Mouse (Mus musculus) limb, embryonic 13.5 days (tissue): ENCODE measurements at regions not wholly inside any gene's neighbourhood (a gene's known extent, or its start where the extent isn't known, plus 50 kb on each side); places are given as distances from the start of the nearest gene placed in this dataset.

Source experiments
- ATAC-seq: fragments of 200-750 bp; cut with Nextera tagmentation; 2 replicates; pipeline ENCODE4 v1.8.0; 2017; ENCODE audit warnings: low read depth, moderate number of reproducible peaks, moderate TSS enrichment; ENCODE audit not compliant: low FRiP score
- H3K27ac ChIP-seq: fragments of 300-500 bp; sonication (generic); 2 replicates; pipeline ENCODE4 v1.5.1; 2015; ENCODE audit warnings: inconsistent platforms, mild to moderate bottlenecking, moderate library complexity
- H3K27me3 ChIP-seq: fragments of 300-500 bp; sonication (generic); 2 replicates; pipeline ENCODE4 v1.6.1; 2015; ENCODE audit warnings: mild to moderate bottlenecking, inconsistent platforms
- H3K36me3 ChIP-seq: fragments of 300-500 bp; sonication (generic); 2 replicates; pipeline ENCODE4 v1.6.1; 2015; ENCODE audit warnings: inconsistent platforms, mild to moderate bottlenecking, moderate library complexity
- H3K4me1 ChIP-seq: fragments of 300-500 bp; sonication (generic); 2 replicates; pipeline ENCODE4 v1.6.1; 2015; ENCODE audit warnings: inconsistent platforms
- H3K4me2 ChIP-seq: fragments of 300-500 bp; sonication (generic); replicated peaks from 2 replicates; pipeline ENCODE4 v1.6.1; 2015; ENCODE audit warnings: inconsistent platforms, mild to moderate bottlenecking, moderate library complexity
- H3K4me3 ChIP-seq: fragments of 300-500 bp; sonication (generic); 2 replicates; pipeline ENCODE4 v1.5.1; 2015; ENCODE audit warnings: moderate library complexity, mild to moderate bottlenecking, inconsistent platforms
- H3K9ac ChIP-seq: fragments of 300-500 bp; sonication (generic); 2 replicates; pipeline ENCODE4 v1.6.1; 2015; ENCODE audit warnings: mild to moderate bottlenecking, inconsistent platforms
- H3K9me3 ChIP-seq: fragments of 300-500 bp; sonication (generic); 2 replicates; pipeline ENCODE4 v1.6.1; 2016; ENCODE audit warnings: inconsistent platforms
- WGBS: fragments of 180-500 bp; shearing (Covaris S2); methylation state at CpG from one replicate; pipeline ENCODE4 v1.1.7; 2015; 5-methylcytosine and 5-hydroxymethylcytosine counted together

DNA sequence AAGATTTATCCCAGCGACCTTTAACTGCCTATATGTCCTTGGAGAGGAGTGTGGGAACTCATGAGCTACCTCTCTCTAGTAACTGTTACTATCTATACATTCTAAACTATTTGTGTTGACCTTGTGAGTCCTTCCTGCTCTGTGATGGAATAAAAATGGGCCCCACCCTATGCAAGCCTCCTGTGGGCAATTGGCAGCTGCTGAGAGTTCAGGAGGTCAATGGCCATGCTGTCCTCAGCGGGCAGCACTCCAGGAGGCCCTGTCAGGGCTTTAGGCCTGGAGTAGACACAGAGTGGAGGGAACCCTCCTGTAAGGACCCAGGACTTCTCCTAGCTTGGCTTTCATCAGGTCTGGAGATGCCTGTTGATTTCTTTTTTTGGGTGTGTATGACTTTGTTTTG lies 373.1 kb downstream of the Slc4a3 start:
- no peak overlapping the region for H3K4me2 ChIP-seq
- WGBS, result 71% methylated on average over 2 of the region's 2 CpGs
- no peak for ATAC-seq
- H3K9ac ChIP-seq, result no peak overlapping the region
- peaks cover 12% of the 10 kb centered on the region; the same call in 1 of the 2 replicates for H3K4me1 ChIP-seq
- H3K4me3 ChIP-seq, result no peak overlapping the region
- H3K36me3 ChIP-seq, result no peaks in the 10 kb centered on the region
- H3K27me3 ChIP-seq, result no peaks in the 10 kb centered on the region
- no peak overlapping the region for H3K27ac ChIP-seq
- no peaks in the 10 kb centered on the region for H3K9me3 ChIP-seq

GRCm38 (mm10) chr1:75925046-75925445 lies 379.0 kb downstream of the Slc4a3 start:
- Histone ChIP-seq H3K4me2 (no peak overlapping the region), H3K27ac (no peak overlapping the region), H3K36me3 (no peaks in the 10 kb centered on the region), H3K4me3 (no peak overlapping the region), H3K4me1 (peaks cover 10% of the 10 kb centered on the region), H3K27me3 (peaks cover 4% of the 10 kb centered on the region; the same call in 1 of the 2 replicates), H3K9me3 (no peaks in the 10 kb centered on the region), H3K9ac (no peak overlapping the region)
- no peak for ATAC-seq
- WGBS, result 90% methylated on average over 8 of the region's 8 CpGs

DNA sequence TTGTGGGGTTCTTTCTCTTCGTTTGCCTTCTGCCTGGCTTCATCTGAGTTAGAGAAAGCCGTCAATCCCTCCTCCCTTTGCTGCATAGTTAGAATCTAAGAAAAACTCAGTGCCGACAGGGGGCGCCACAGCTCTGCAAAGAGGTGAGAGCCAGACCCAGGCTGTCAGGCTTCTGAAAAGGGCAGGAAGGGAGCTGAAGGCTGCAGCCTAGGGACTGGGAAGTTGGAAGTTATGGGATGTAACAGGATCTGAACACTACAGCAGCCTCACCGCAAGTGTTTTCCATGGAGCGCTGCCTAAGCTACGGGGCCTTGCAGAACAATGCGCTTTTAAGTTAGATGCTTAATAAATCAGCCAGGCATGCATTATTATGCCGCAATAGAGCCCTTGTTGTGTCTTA lies 379.7 kb downstream of the Slc4a3 start:
- no peak overlapping the region for H3K4me3 ChIP-seq
- H3K27ac ChIP-seq, result peak overlapping the region; percentile 49; the same call in 1 of the 2 replicates
- H3K36me3 ChIP-seq, result no peaks in the 10 kb centered on the region

GRCm38 (mm10) chr1:75931852-75932251 lies 385.8 kb downstream of the Slc4a3 start:
- peaks cover 1% of the 10 kb centered on the region; the same call in 1 of the 2 replicates for H3K27me3 ChIP-seq
- no peak overlapping the region for H3K4me2 ChIP-seq
- no peaks in the 10 kb centered on the region for H3K36me3 ChIP-seq
- H3K9me3 ChIP-seq, result no peaks in the 10 kb centered on the region
- WGBS, result 81% methylated on average over 2 of the region's 2 CpGs
- H3K27ac ChIP-seq, result no peak overlapping the region
- H3K4me3 ChIP-seq, result no peak overlapping the region
- H3K4me1 ChIP-seq, result peaks cover 37% of the 10 kb centered on the region
- no peak overlapping the region for H3K9ac ChIP-seq
- ATAC-seq, result no peak

More for the DNA sequence above, 379.7 kb downstream of the Slc4a3 start:
- WGBS, result 10% methylated on average over 9 of the region's 9 CpGs
- ATAC-seq, result peak; percentile 87
- peak overlapping the region; percentile 38 for H3K4me2 ChIP-seq
- H3K4me1 ChIP-seq, result peaks cover 14% of the 10 kb centered on the region
- no peaks in the 10 kb centered on the region for H3K9me3 ChIP-seq
- H3K27me3 ChIP-seq, result peaks cover 4% of the 10 kb centered on the region; the same call in 1 of the 2 replicates
- no peak overlapping the region for H3K9ac ChIP-seq

DNA sequence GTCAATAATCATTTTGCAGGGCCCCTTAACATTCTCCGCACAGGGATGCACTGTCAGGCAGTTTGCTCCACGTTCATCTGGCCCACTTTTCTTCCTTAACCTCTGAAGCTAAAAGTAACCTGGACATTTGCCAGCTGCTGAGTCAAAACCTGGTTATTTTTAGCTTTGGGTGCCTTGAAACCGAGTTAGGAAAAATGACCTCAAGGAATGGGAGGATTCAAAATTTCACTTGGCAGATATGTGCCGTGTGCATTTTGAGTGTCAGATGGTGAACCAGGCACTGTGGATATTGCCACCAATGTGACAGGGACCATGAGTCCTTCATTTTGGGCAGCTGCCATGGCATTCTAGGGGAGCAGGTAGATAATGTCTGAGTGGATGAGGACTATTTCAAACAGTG lies 387.8 kb downstream of the Slc4a3 start:
- H3K9ac ChIP-seq, result no peak overlapping the region
- H3K4me2 ChIP-seq, result no peak overlapping the region
- 29% methylated on average over 4 of the region's 4 CpGs for WGBS
- no peaks in the 10 kb centered on the region for H3K36me3 ChIP-seq
- H3K9me3 ChIP-seq, result no peaks in the 10 kb centered on the region
- H3K4me1 ChIP-seq, result peaks cover 44% of the 10 kb centered on the region
- no peak for ATAC-seq
- H3K4me3 ChIP-seq, result no peak overlapping the region
- H3K27me3 ChIP-seq, result no peaks in the 10 kb centered on the region
- H3K27ac ChIP-seq, result no peak overlapping the region

DNA sequence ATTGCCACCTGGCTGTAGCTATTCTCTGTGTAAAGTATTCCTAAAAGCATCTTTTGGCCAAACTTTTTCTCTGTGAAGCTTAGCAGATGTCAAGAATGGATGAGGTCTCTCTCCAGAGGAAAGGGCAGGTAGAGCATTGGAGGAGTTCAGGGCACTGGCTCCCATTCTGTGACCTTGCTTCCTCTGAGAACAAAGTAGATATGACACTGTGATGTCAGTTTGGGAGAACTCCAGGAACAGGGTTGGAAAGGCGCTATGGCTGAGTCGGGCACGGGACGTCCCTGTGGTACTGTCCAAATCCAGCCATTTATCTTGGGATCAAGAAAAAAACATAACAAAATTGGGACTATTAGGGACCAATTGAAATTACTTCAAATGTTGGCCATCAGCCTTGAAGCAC lies 388.7 kb downstream of the Slc4a3 start:
- H3K36me3 ChIP-seq, result no peaks in the 10 kb centered on the region
- no peak overlapping the region for H3K9ac ChIP-seq
- H3K9me3 ChIP-seq, result no peaks in the 10 kb centered on the region
- no peak overlapping the region for H3K4me3 ChIP-seq
- over 99% methylated on average over 4 of the region's 4 CpGs for WGBS
- H3K27me3 ChIP-seq, result no peaks in the 10 kb centered on the region
- peaks cover 44% of the 10 kb centered on the region for H3K4me1 ChIP-seq
- ATAC-seq, result no peak
- H3K4me2 ChIP-seq, result no peak overlapping the region
- no peak overlapping the region for H3K27ac ChIP-seq

GRCm38 (mm10) chr1:75935866-75936265 lies 389.8 kb downstream of the Slc4a3 start:
- Histone ChIP-seq H3K4me1 (peaks cover 39% of the 10 kb centered on the region), H3K36me3 (no peaks in the 10 kb centered on the region), H3K27me3 (no peaks in the 10 kb centered on the region), H3K9me3 (no peaks in the 10 kb centered on the region), H3K27ac (no peak overlapping the region), H3K4me2 (no peak overlapping the region), H3K9ac (no peak overlapping the region), H3K4me3 (no peak overlapping the region)
- ATAC-seq, result no peak
- WGBS, result 70% methylated on average over 6 of the region's 6 CpGs

GRCm38 (mm10) chr1:75936596-75936995 lies 390.5 kb downstream of the Slc4a3 start:
- Histone ChIP-seq H3K9me3 (no peaks in the 10 kb centered on the region), H3K4me3 (no peak overlapping the region), H3K4me1 (peaks cover 32% of the 10 kb centered on the region), H3K9ac (no peak overlapping the region), H3K27ac (no peak overlapping the region), H3K27me3 (no peaks in the 10 kb centered on the region), H3K36me3 (no peaks in the 10 kb centered on the region), H3K4me2 (no peak overlapping the region)
- 55% methylated on average over 13 of the region's 13 CpGs for WGBS
- no peak for ATAC-seq

DNA sequence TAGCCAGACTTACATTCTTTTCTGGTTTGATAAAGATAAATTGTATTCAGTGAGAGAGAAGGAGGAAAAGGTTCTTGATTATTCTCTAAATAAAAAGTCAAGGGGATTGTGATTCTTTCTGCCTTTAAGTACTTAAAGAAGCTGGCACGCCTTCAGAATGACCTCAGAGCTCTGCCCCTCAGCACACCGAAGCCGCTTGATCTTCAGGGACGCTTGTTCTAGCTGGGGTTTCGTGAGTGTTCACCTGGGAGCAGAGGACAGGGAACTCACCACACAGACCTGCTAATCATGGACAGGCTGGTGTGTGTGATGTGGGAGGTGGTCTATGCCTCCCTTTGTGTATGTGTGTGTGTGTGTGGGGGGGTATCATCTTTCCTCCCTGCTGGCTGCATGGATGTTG lies 391.3 kb downstream of the Slc4a3 start:
- Histone ChIP-seq H3K9me3 (no peaks in the 10 kb centered on the region), H3K27me3 (no peaks in the 10 kb centered on the region), H3K9ac (no peak overlapping the region), H3K4me2 (no peak overlapping the region), H3K27ac (no peak overlapping the region), H3K4me3 (no peak overlapping the region), H3K4me1 (peaks cover 29% of the 10 kb centered on the region), H3K36me3 (no peaks in the 10 kb centered on the region)
- ATAC-seq, result no peak
- WGBS, result 64% methylated on average over 5 of the region's 5 CpGs

GRCm38 (mm10) chr1:75946290-75946839 lies 400.3 kb downstream of the Slc4a3 start:
- Histone ChIP-seq H3K27me3 (no peaks in the 10 kb centered on the region), H3K9me3 (no peaks in the 10 kb centered on the region), H3K4me3 (no peak overlapping the region), H3K4me1 (0 out of 2 replicates have a peak, but pooled peaks cover 9% of the 10 kb centered on the region), H3K36me3 (no peaks in the 10 kb centered on the region), H3K4me2 (no peak overlapping the region), H3K27ac (no peak overlapping the region), H3K9ac (no peak overlapping the region)
- no peak for ATAC-seq
- WGBS, result 79% methylated on average over 5 of the region's 5 CpGs

DNA sequence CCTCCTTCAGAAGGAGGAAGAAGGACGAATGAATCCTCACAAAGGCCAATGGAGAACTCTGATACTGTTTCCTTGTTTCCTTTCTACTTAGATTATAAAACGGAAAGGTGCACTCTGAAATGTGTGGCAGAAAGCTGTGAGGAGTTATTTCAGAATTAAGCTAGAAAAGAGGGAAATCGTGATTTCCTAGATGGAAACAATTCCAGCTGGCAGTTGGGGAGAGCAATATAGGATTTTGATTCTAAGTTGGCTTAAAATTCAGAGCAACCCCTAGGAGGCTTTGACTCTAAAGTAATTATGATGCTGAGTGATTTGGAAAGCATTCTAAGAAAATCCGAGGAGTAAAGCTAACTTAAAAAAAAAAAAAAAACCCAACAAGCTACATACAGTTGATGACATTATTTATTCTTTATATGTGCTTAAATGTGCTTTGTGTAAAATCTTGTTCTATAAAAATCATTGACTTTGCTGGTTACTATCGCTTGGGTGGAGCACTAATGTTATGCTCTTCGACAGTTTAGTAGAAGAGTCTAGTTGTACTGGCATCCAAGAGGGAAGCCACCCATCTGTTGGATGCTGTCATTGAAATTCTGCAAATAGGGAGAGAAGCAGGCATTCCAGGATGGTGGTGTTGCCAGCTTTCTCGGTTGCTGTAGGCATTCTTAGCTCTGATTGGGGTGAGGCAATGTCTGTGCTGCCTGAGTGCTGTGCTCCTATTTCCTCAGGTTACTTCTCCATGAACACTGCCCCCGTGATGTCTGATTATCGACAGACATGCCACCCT lies 432.3 kb downstream of the Slc4a3 start:
- Histone ChIP-seq H3K4me3 (no peak overlapping the region), H3K27me3 (0 out of 2 replicates have a peak, but pooled peaks cover 3% of the 10 kb centered on the region), H3K27ac (no peak overlapping the region), H3K4me2 (no peak overlapping the region), H3K4me1 (peaks cover 27% of the 10 kb centered on the region), H3K9me3 (no peaks in the 10 kb centered on the region), H3K9ac (no peak overlapping the region), H3K36me3 (no peaks in the 10 kb centered on the region)
- no peak for ATAC-seq
- WGBS, result 83% methylated on average over 9 of the region's 9 CpGs

GRCm38 (mm10) chr1:75983057-75983456 lies 437.0 kb downstream of the Slc4a3 start:
- Histone ChIP-seq H3K4me1 (peaks cover 26% of the 10 kb centered on the region), H3K9ac (no peak overlapping the region), H3K4me3 (no peak overlapping the region), H3K9me3 (no peaks in the 10 kb centered on the region), H3K36me3 (no peaks in the 10 kb centered on the region), H3K27ac (no peak overlapping the region), H3K4me2 (no peak overlapping the region), H3K27me3 (0 out of 2 replicates have a peak, but pooled peaks cover 3% of the 10 kb centered on the region)
- no peak for ATAC-seq
- 26% methylated on average over 8 of the region's 8 CpGs for WGBS
